Mouse (Mus musculus) adrenal gland, postnatal 10 days (tissue): ENCODE measurements around the gene Rbm42. TPM values are rescaled to one million over a fixed set of nuclear protein-coding genes. Genes with fewer than 3 reads are reported as not detected.

Experiments
- total RNA-seq, 2 experiments: library from RNA; stranded (reverse); gene quantifications; 2 replicates each; pipeline ENCODE4 v1.2.3; 2021

Gene Rbm42
- total RNA-seq, 2 experiments from 2014 or later = 64.5 to 72.9 TPM

Other genes starting within 250 kb of the Rbm42 start
- 10 to 100 TPM; 25.8 to 29.1 TPM for gene Tyrobp, start 236.6 kb downstream of the Rbm42 start, total RNA-seq
- 1 to 10 TPM; 3.7 to 4.9 TPM for gene Hcst, start 230.5 kb downstream of the Rbm42 start, total RNA-seq
- gene Nfkbid, start 228.6 kb downstream of the Rbm42 start, total RNA-seq = 1 to 10 TPM; 2.3 to 2.4 TPM
- 10 to 100 TPM; 26.1 to 34.3 TPM for gene Aplp1, start 204.8 kb downstream of the Rbm42 start, total RNA-seq
- not detected for gene Kirrel2, start 192.6 kb downstream of the Rbm42 start, total RNA-seq
- not detected for gene Nphs1, start 192.0 kb downstream of the Rbm42 start, total RNA-seq
- 10 to 100 TPM; 26.0 to 56.1 TPM for gene Prodh2, start 156.7 kb downstream of the Rbm42 start, total RNA-seq
- 10 to 100 TPM in 1 of 2 experiments, 1 to 10 TPM in 1; 5.0 to 11.7 TPM for gene Arhgap33, start 115.3 kb downstream of the Rbm42 start, total RNA-seq
- 10 to 100 TPM; 25.5 to 68.9 TPM for gene Hspb6, start 98.1 kb downstream of the Rbm42 start, total RNA-seq
- gene Proser3, start 98.0 kb downstream of the Rbm42 start, total RNA-seq = 10 to 100 TPM in 1 of 2 experiments, 1 to 10 TPM in 1; 5.3 to 10.1 TPM
- 10 to 100 TPM; 34.4 to 40.5 TPM for gene Lin37, start 90.5 kb downstream of the Rbm42 start, total RNA-seq
- 10 to 100 TPM; 61.4 to 71.1 TPM for gene U2af1l4, start 87.0 kb downstream of the Rbm42 start, total RNA-seq
- 1 to 10 TPM; 2.4 to 7.1 TPM for gene Gm49396, start 87.0 kb downstream of the Rbm42 start, total RNA-seq
- 100 to 1,000 TPM; 119 to 128 TPM for gene Psenen, start 86.7 kb downstream of the Rbm42 start, total RNA-seq
- 1 to 10 TPM; 2.6 to 4.7 TPM for gene Igflr1, start 84.9 kb downstream of the Rbm42 start, total RNA-seq
- gene Kmt2b, start 61.6 kb downstream of the Rbm42 start, total RNA-seq = 10 to 100 TPM; 34.9 to 48.7 TPM
- under 1 TPM; 0.18 to 0.27 TPM for gene Zbtb32, start 51.4 kb downstream of the Rbm42 start, total RNA-seq
- under 1 TPM; 0.33 to 0.48 TPM for gene Upk1a, start 37.5 kb downstream of the Rbm42 start, total RNA-seq
- gene Cox6b1, start 24.2 kb downstream of the Rbm42 start, total RNA-seq = 1,000 to 10,000 TPM; 3,012 to 3,285 TPM
- gene Etv2, start 14.5 kb downstream of the Rbm42 start, total RNA-seq = not detected
- gene Haus5, start 14.7 kb upstream of the Rbm42 start, total RNA-seq = 10 to 100 TPM; 10.5 to 12.4 TPM
- gene Pmis2, start 21.3 kb upstream of the Rbm42 start, total RNA-seq = not detected
- 1 to 10 TPM in 1 of 2 experiments, not detected in 1; 2.6 TPM for gene 2200002J24Rik, start 48.6 kb upstream of the Rbm42 start, total RNA-seq
- 1 to 10 TPM; 2.3 to 3.1 TPM for gene Atp4a, start 61.9 kb upstream of the Rbm42 start, total RNA-seq
- gene Tmem147, start 79.2 kb upstream of the Rbm42 start, total RNA-seq = 100 to 1,000 TPM; 246 to 247 TPM
- not detected for gene Gapdhs, start 93.4 kb upstream of the Rbm42 start, total RNA-seq
- 10 to 100 TPM; 25.4 to 34.6 TPM for gene Sbsn, start 101.2 kb upstream of the Rbm42 start, total RNA-seq
- gene Dmkn, start 113.4 kb upstream of the Rbm42 start, total RNA-seq = 1 to 10 TPM; 2.6 to 3.9 TPM
- 1 to 10 TPM; 1.5 to 1.6 TPM for gene Krtdap, start 137.6 kb upstream of the Rbm42 start, total RNA-seq
- gene Ffar2, start 173.5 kb upstream of the Rbm42 start, total RNA-seq = 1 to 10 TPM in 1 of 2 experiments, under 1 TPM in 1; 0.94 to 1.7 TPM
- gene Ffar3, start 205.9 kb upstream of the Rbm42 start, total RNA-seq = under 1 TPM; 0.27 to 0.88 TPM
- under 1 TPM; 0.09 to 0.12 TPM for gene Ffar1, start 211.2 kb upstream of the Rbm42 start, total RNA-seq
- gene Cd22, start 230.0 kb upstream of the Rbm42 start, total RNA-seq = 1 to 10 TPM; 3.3 to 5.1 TPM